Mouse (Mus musculus) ES-E14 (cell line): ENCODE measurements around the gene Galnt6.

Experiments
- HCFC1 ChIP-seq: IDR thresholded peaks from 2 replicates; pipeline ENCODE4 v1.6.1; 2012; ENCODE audit warnings: low read length, inconsistent platforms, borderline replicate concordance; ENCODE audit not compliant: insufficient read depth
- MAFK ChIP-seq: IDR thresholded peaks from 2 replicates; pipeline ENCODE4 v1.6.1; 2014; ENCODE audit warnings: mild to moderate bottlenecking, low read depth, low read length, inconsistent platforms; ENCODE audit not compliant: insufficient read depth
- ZC3H11A ChIP-seq: IDR thresholded peaks from 2 replicates; pipeline ENCODE4 v1.6.1; 2012; ENCODE audit warnings: low read depth, mild to moderate bottlenecking, inconsistent platforms, low read length, borderline replicate concordance

DNA sequence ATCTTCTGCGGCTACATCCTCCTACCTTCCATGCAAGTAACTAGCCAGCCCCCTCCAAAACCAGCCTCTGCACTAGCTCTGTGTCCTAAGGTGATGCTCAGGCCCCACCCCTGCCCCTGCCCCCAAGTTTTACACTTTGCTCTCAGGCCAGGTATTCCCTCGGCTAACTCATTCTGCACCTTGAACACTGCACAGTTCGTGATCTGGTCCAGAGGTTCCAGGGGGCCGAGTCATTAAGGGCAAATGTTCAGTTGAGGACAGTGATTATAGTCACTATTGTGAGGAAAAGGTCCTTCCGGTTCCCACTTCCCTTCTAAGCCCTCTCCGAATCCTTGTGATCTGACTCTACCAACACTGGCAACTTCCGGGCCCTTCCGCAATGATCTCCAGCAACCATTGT lies 14.7 kb downstream of the Galnt6 start:
- TF ChIP-seq HCFC1 (no peak), ZC3H11A (no peak), MAFK (no peak)
